Mouse (Mus musculus) lung, embryonic 16.5 days (tissue): ENCODE data around the gene Ampd2. TPM values are rescaled to one million over a fixed set of nuclear protein-coding genes. Genes with fewer than 3 reads are reported as not detected.
A peak's percentile ranks its signal among the peaks of the same experiment; 100 is the strongest.

Experiments used
- ATAC-seq: fragments of 200-750 bp; cut with Nextera tagmentation; 2 replicates; pipeline ENCODE4 v1.8.0; 2017; ENCODE audit warnings: low read depth, mild to moderate bottlenecking, moderate library complexity
- H3K27ac ChIP-seq: fragments of 300-500 bp; sonication (generic); 2 replicates; pipeline ENCODE4 v1.5.1; 2014; ENCODE audit warnings: mild to moderate bottlenecking, control low read depth, low read length
- H3K27me3 ChIP-seq: fragments of 300-500 bp; sonication (generic); 2 replicates; pipeline ENCODE4 v1.6.1; 2014; ENCODE audit warnings: low read depth, low read length, mixed read lengths; ENCODE audit not compliant: control insufficient read depth, insufficient read depth
- H3K36me3 ChIP-seq: fragments of 300-500 bp; sonication (generic); 2 replicates; pipeline ENCODE4 v1.6.1; 2014; ENCODE audit warnings: low read length; ENCODE audit not compliant: control insufficient read depth, insufficient read depth
- H3K4me1 ChIP-seq: fragments of 300-500 bp; sonication (generic); replicated peaks from 2 replicates; pipeline ENCODE4 v1.6.1; 2014; ENCODE audit warnings: low read length, mixed read lengths; ENCODE audit not compliant: control insufficient read depth, insufficient read depth
- H3K4me2 ChIP-seq: fragments of 300-500 bp; sonication (generic); 2 replicates; pipeline ENCODE4 v1.6.1; 2014; ENCODE audit warnings: low read depth, low read length, control low read depth
- H3K4me3 ChIP-seq: fragments of 300-500 bp; sonication (generic); 2 replicates; pipeline ENCODE4 v1.5.1; 2014; ENCODE audit warnings: mild to moderate bottlenecking, low read length, control low read depth
- H3K9ac ChIP-seq: fragments of 300-500 bp; sonication (generic); 2 replicates; pipeline ENCODE4 v1.6.1; 2014; ENCODE audit warnings: low read length, control low read depth
- H3K9me3 ChIP-seq: fragments of 300-500 bp; sonication (generic); 2 replicates; pipeline ENCODE4 v1.6.1; 2016; ENCODE audit warnings: low read length; ENCODE audit not compliant: control insufficient read depth
- WGBS: fragments of 180-500 bp; shearing (Covaris S2); extraction: QIAGEN DNeasy Blood & Tissue Kit; methylation state at CpG from one replicate; pipeline ENCODE4 v1.1.7; 2014; 5-methylcytosine and 5-hydroxymethylcytosine counted together
- polyA plus RNA-seq: library from polyadenylated mRNA; unstranded; fragments of >200 nt; fragmentation: Nextera tagmentation; extraction: Ambion mirVana; gene quantifications from 2 replicates; pipeline ENCODE4 v1.2.1, GENCODE M21; 2015

Ampd2 gene
- polyA plus RNA-seq, 1 experiment from 2014 or later: 34.5 TPM

GRCm38 (mm10) chr3:108044394-108045140 lies 41.9 kb downstream of the Ampd2 start, which contains the start of gene Gstm4:
Gene Gstm4 (minus strand): TSS chr3:108044894.
- Histone ChIP-seq H3K9ac (peak within 1 kb of the TSS; percentile 75), H3K4me2 (peak within 1 kb of the TSS; percentile 90), H3K27me3 (no peaks in the 10 kb centered on the region), H3K27ac (peak within 1 kb of the TSS; percentile 68), H3K4me1 (peaks cover 3% of the 10 kb centered on the region; the same call in 1 of the 2 replicates), H3K36me3 (no peaks in the 10 kb centered on the region), H3K4me3 (peak within 1 kb of the TSS; percentile 61), H3K9me3 (no peaks in the 10 kb centered on the region)
- peak; percentile 97 for ATAC-seq
- 3% methylated on average over 29 of the region's 29 CpGs for WGBS

GRCm38 (mm10) chr3:108033156-108033555 lies 53.3 kb downstream of the Ampd2 start:
- Histone ChIP-seq H3K4me3 (no peak overlapping the region), H3K27ac (no peak overlapping the region), H3K9ac (no peak overlapping the region), H3K4me1 (no peaks in the 10 kb centered on the region; the same call in none of the 2 replicates), H3K27me3 (no peaks in the 10 kb centered on the region), H3K4me2 (no peak overlapping the region), H3K36me3 (no peaks in the 10 kb centered on the region), H3K9me3 (no peaks in the 10 kb centered on the region)
- WGBS: 57% methylated on average over 5 of the region's 5 CpGs
- no peak for ATAC-seq

- no peak overlapping the region for H3K27ac ChIP-seq
- H3K36me3 ChIP-seq: no peaks in the 10 kb centered on the region
- no peaks in the 10 kb centered on the region; the same call in 1 of the 2 replicates for H3K4me1 ChIP-seq
- no peak overlapping the region for H3K4me2 ChIP-seq
- H3K9me3 ChIP-seq: no peaks in the 10 kb centered on the region
- H3K27me3 ChIP-seq: no peaks in the 10 kb centered on the region
- H3K9ac ChIP-seq: no peak overlapping the region
- ATAC-seq: peak; percentile 34; the same call in 1 of the 2 replicates
- no peak overlapping the region for H3K4me3 ChIP-seq
These were observed 54.3 kb downstream of the Ampd2 start for GRCm38 (mm10) chr3:108032113-108032512.

GRCm38 (mm10) chr3:108028641-108029365 lies 57.6 kb downstream of the Ampd2 start:
- ATAC-seq: no peak
- WGBS: 82% methylated on average over 4 of the region's 4 CpGs
- Histone ChIP-seq H3K4me3 (no peak overlapping the region), H3K4me1 (no peaks in the 10 kb centered on the region; the same call in 1 of the 2 replicates), H3K27ac (no peak overlapping the region), H3K36me3 (no peaks in the 10 kb centered on the region), H3K4me2 (no peak overlapping the region), H3K27me3 (no peaks in the 10 kb centered on the region), H3K9me3 (no peaks in the 10 kb centered on the region), H3K9ac (no peak overlapping the region)

GRCm38 (mm10) chr3:108026597-108026996 lies 59.9 kb downstream of the Ampd2 start:
- 64% methylated on average over 1 of the region's 1 CpGs for WGBS
- ATAC-seq: no peak
- Histone ChIP-seq H3K9ac (no peak overlapping the region), H3K27me3 (no peaks in the 10 kb centered on the region), H3K4me2 (no peak overlapping the region), H3K36me3 (no peaks in the 10 kb centered on the region), H3K4me1 (no peaks in the 10 kb centered on the region), H3K9me3 (no peaks in the 10 kb centered on the region), H3K27ac (no peak overlapping the region), H3K4me3 (no peak overlapping the region)

GRCm38 (mm10) chr3:108026049-108026448 lies 60.4 kb downstream of the Ampd2 start:
- 64% methylated on average over 5 of the region's 5 CpGs for WGBS
- Histone ChIP-seq H3K27ac (no peak overlapping the region), H3K4me2 (no peak overlapping the region)

GRCm38 (mm10) chr3:108025318-108025717 lies 61.1 kb downstream of the Ampd2 start:
- Histone ChIP-seq H3K9me3 (no peaks in the 10 kb centered on the region), H3K27me3 (no peaks in the 10 kb centered on the region), H3K4me2 (no peak overlapping the region), H3K4me3 (no peak overlapping the region), H3K36me3 (no peaks in the 10 kb centered on the region), H3K27ac (no peak overlapping the region), H3K4me1 (no peaks in the 10 kb centered on the region), H3K9ac (no peak overlapping the region)
- ATAC-seq: no peak
- WGBS: 49% methylated on average over 4 of the region's 4 CpGs

More at GRCm38 (mm10) chr3:108026049-108026448, 60.4 kb downstream of the Ampd2 start:
- H3K9me3 ChIP-seq: no peaks in the 10 kb centered on the region
- no peak overlapping the region for H3K4me3 ChIP-seq
- no peak for ATAC-seq
- no peaks in the 10 kb centered on the region for H3K36me3 ChIP-seq
- no peaks in the 10 kb centered on the region for H3K4me1 ChIP-seq
- no peak overlapping the region for H3K9ac ChIP-seq
- H3K27me3 ChIP-seq: no peaks in the 10 kb centered on the region

Other genes with a start within 250 kb of the Ampd2 start
- gene Eps8l3, start 209.4 kb downstream of the Ampd2 start, polyA plus RNA-seq: not detected in 2 replicates
- gene Gstm5, start 190.8 kb downstream of the Ampd2 start, polyA plus RNA-seq: 106 and 109 TPM in 2 replicates
- 11.0 and 12.3 TPM in 2 replicates for gene Gstm7, start 154.8 kb downstream of the Ampd2 start, polyA plus RNA-seq
- 3.9 and 4.1 TPM in 2 replicates for gene Gstm6, start 142.9 kb downstream of the Ampd2 start, polyA plus RNA-seq
- 0.11 and 0.44 TPM in 2 replicates for gene Gstm3, start 117.4 kb downstream of the Ampd2 start, polyA plus RNA-seq
- gene Gstm2, start 100.2 kb downstream of the Ampd2 start, polyA plus RNA-seq: 166 and 173 TPM in 2 replicates
- gene Gstm1, start 68.7 kb downstream of the Ampd2 start, polyA plus RNA-seq: 83.0 and 91.2 TPM in 2 replicates
- 17.6 and 18.6 TPM in 2 replicates for gene Gstm4, start 41.8 kb downstream of the Ampd2 start, polyA plus RNA-seq
- gene Gnat2, start 6.1 kb upstream of the Ampd2 start, polyA plus RNA-seq: 0.80 and 1.6 TPM in 2 replicates
- gene Gnai3, start 59.5 kb upstream of the Ampd2 start, polyA plus RNA-seq: 151 and 162 TPM in 2 replicates
- 0.04 TPM in 1 of 2 replicates, not detected in the other for gene Gpr61, start 68.2 kb upstream of the Ampd2 start, polyA plus RNA-seq
- 2.3 and 2.4 TPM in 2 replicates for gene Amigo1, start 99.7 kb upstream of the Ampd2 start, polyA plus RNA-seq
- gene Cyb561d1, start 114.6 kb upstream of the Ampd2 start, polyA plus RNA-seq: 3.1 and 3.4 TPM in 2 replicates
- 12.9 and 13.4 TPM in 2 replicates for gene Atxn7l2, start 124.3 kb upstream of the Ampd2 start, polyA plus RNA-seq
- 0.46 and 1.1 TPM in 2 replicates for gene Sypl2, start 140.0 kb upstream of the Ampd2 start, polyA plus RNA-seq
- 254 and 275 TPM in 2 replicates for gene Psma5, start 170.3 kb upstream of the Ampd2 start, polyA plus RNA-seq
- 13.7 and 14.3 TPM in 2 replicates for gene Sort1, start 197.4 kb upstream of the Ampd2 start, polyA plus RNA-seq